Mouse (Mus musculus): ENCODE measurements at regions not wholly inside any gene's neighbourhood (a gene's known extent, or its start where the extent isn't known, plus 50 kb on each side); places are given as distances from the start of the nearest gene placed in this dataset.

- H3K27me3 ChIP-seq (ENCODE audit: control insufficient read depth, insufficient read depth, low read length) = no peaks in the 10 kb centered on the region
- H3K36me3 ChIP-seq (ENCODE audit: control insufficient read depth, insufficient read depth, low read length) = no peaks in the 10 kb centered on the region
- H3K27ac ChIP-seq (ENCODE audit: insufficient read depth, low read depth, low read length) = no peak overlapping the region
- TF ChIP-seq CTCF (IDR thresholded peaks at IDR 0.05; ENCODE audit: extremely low read depth, insufficient read length, insufficient replicate concordance, low read depth, low read length) = no peak
- TF ChIP-seq POLR2A (IDR thresholded peaks at IDR 0.05; ENCODE audit: low read depth, low read length) = no peak
- no peak overlapping the region for H3K4me3 ChIP-seq (ENCODE audit: low read depth, low read length)
- WGBS = 74% methylated on average over 6 of the region's 6 CpGs
- H3K4me1 ChIP-seq (ENCODE audit: control insufficient read depth, insufficient read depth, insufficient read length, low read length) = no peaks in the 10 kb centered on the region
Measured at GRCm38 (mm10) chr1:187413881-187414280, 194.7 kb upstream of the Esrrg start.

GRCm38 (mm10) chr1:187418186-187419140 is 190.1 kb upstream of the Esrrg start:
- Histone ChIP-seq H3K4me3 (ENCODE audit: low read depth, low read length) (no peak overlapping the region), H3K27ac (ENCODE audit: insufficient read depth, low read depth, low read length) (no peak overlapping the region), H3K4me1 (ENCODE audit: control insufficient read depth, insufficient read depth, insufficient read length, low read length) (no peaks in the 10 kb centered on the region), H3K27me3 (ENCODE audit: control insufficient read depth, insufficient read depth, low read length) (no peaks in the 10 kb centered on the region), H3K36me3 (ENCODE audit: control insufficient read depth, insufficient read depth, low read length) (no peaks in the 10 kb centered on the region)
- WGBS = 90% methylated on average over 20 of the region's 20 CpGs
- TF ChIP-seq POLR2A (IDR thresholded peaks at IDR 0.05; ENCODE audit: low read depth, low read length) (no peak), CTCF (IDR thresholded peaks at IDR 0.05; ENCODE audit: extremely low read depth, insufficient read length, insufficient replicate concordance, low read depth, low read length) (no peak)

- H3K4me1 ChIP-seq (ENCODE audit: control insufficient read depth, insufficient read depth, insufficient read length, low read length) = no peaks in the 10 kb centered on the region
- no peak overlapping the region for H3K4me3 ChIP-seq (ENCODE audit: low read depth, low read length)
- WGBS = 27% methylated on average over 9 of the region's 9 CpGs
- no peak for TF ChIP-seq POLR2A (IDR thresholded peaks at IDR 0.05; ENCODE audit: low read depth, low read length)
- no peak for TF ChIP-seq CTCF (IDR thresholded peaks at IDR 0.05; ENCODE audit: extremely low read depth, insufficient read length, insufficient replicate concordance, low read depth, low read length)
- no peaks in the 10 kb centered on the region for H3K27me3 ChIP-seq (ENCODE audit: control insufficient read depth, insufficient read depth, low read length)
- no peak overlapping the region for H3K27ac ChIP-seq (ENCODE audit: insufficient read depth, low read depth, low read length)
- H3K36me3 ChIP-seq (ENCODE audit: control insufficient read depth, insufficient read depth, low read length) = no peaks in the 10 kb centered on the region
Measured at GRCm38 (mm10) chr1:187428536-187429215, 179.9 kb upstream of the Esrrg start.

- Histone ChIP-seq H3K36me3 (ENCODE audit: control insufficient read depth, insufficient read depth, low read length) (no peaks in the 10 kb centered on the region), H3K27ac (ENCODE audit: insufficient read depth, low read depth, low read length) (no peak overlapping the region), H3K4me3 (ENCODE audit: low read depth, low read length) (no peak overlapping the region)
Measured at GRCm38 (mm10) chr1:187433716-187434634, 174.6 kb upstream of the Esrrg start.

GRCm38 (mm10) chr1:187439170-187439914 is 169.2 kb upstream of the Esrrg start:
- no peaks in the 10 kb centered on the region for H3K4me1 ChIP-seq (ENCODE audit: control insufficient read depth, insufficient read depth, insufficient read length, low read length)
- H3K27me3 ChIP-seq (ENCODE audit: control insufficient read depth, insufficient read depth, low read length) = no peaks in the 10 kb centered on the region
- no peak overlapping the region for H3K27ac ChIP-seq (ENCODE audit: insufficient read depth, low read depth, low read length)
- H3K4me3 ChIP-seq (ENCODE audit: low read depth, low read length) = no peak overlapping the region
- WGBS = 86% methylated on average over 20 of the region's 20 CpGs
- no peak for TF ChIP-seq POLR2A (IDR thresholded peaks at IDR 0.05; ENCODE audit: low read depth, low read length)
- no peak for TF ChIP-seq CTCF (IDR thresholded peaks at IDR 0.05; ENCODE audit: extremely low read depth, insufficient read length, insufficient replicate concordance, low read depth, low read length)
- no peaks in the 10 kb centered on the region for H3K36me3 ChIP-seq (ENCODE audit: control insufficient read depth, insufficient read depth, low read length)

More at GRCm38 (mm10) chr1:187433716-187434634, 174.6 kb upstream of the Esrrg start:
- TF ChIP-seq CTCF (IDR thresholded peaks at IDR 0.05; ENCODE audit: extremely low read depth, insufficient read length, insufficient replicate concordance, low read depth, low read length) = no peak
- TF ChIP-seq POLR2A (IDR thresholded peaks at IDR 0.05; ENCODE audit: low read depth, low read length) = no peak
- WGBS = 86% methylated on average over 24 of the region's 24 CpGs
- H3K4me1 ChIP-seq (ENCODE audit: control insufficient read depth, insufficient read depth, insufficient read length, low read length) = no peaks in the 10 kb centered on the region
- H3K27me3 ChIP-seq (ENCODE audit: control insufficient read depth, insufficient read depth, low read length) = no peaks in the 10 kb centered on the region

GRCm38 (mm10) chr1:187441668-187442193 is 166.9 kb upstream of the Esrrg start:
- Histone ChIP-seq H3K36me3 (ENCODE audit: control insufficient read depth, insufficient read depth, low read length) (no peaks in the 10 kb centered on the region), H3K27me3 (ENCODE audit: control insufficient read depth, insufficient read depth, low read length) (no peaks in the 10 kb centered on the region), H3K4me3 (ENCODE audit: low read depth, low read length) (no peak overlapping the region), H3K27ac (ENCODE audit: insufficient read depth, low read depth, low read length) (no peak overlapping the region), H3K4me1 (ENCODE audit: control insufficient read depth, insufficient read depth, insufficient read length, low read length) (no peaks in the 10 kb centered on the region)
- 76% methylated on average over 3 of the region's 3 CpGs for WGBS
- TF ChIP-seq CTCF (IDR thresholded peaks at IDR 0.05; ENCODE audit: extremely low read depth, insufficient read length, insufficient replicate concordance, low read depth, low read length) = no peak
- no peak for TF ChIP-seq POLR2A (IDR thresholded peaks at IDR 0.05; ENCODE audit: low read depth, low read length)
